ENCODE assay signal across 18 mouse cellular contexts in the genomic region with DNA sequence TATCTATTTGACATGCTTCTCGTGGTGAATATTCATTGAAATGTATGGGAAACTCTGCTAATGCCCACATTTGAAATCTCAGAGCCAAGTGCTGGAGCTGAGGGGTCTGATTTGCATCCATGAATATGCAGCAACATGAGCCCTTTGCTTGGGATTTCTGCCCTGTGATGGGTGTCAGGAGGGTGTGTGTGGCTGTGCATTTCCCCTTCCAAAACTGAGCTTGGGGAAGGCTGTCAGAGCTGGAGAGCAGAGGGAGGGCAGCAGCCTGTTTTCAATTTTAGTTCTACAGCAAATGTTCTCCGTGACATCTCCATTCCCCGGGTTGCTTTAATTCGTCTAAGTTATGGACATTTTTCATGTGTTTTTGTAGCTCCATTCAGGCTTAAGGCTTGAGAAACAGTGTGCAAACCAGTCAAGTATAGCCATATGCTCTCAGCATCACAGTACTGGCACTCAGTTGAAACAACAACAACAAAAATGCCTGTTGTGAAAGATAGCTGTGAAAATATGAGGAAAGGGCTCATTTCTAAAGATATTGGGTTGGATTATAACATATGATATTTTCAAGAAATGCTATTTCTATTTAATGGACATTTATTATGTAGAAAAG.
A peak's percentile ranks its signal among the peaks of the same experiment; 100 is the strongest.
DNase-seq lines count a peak whose midpoint lies in the region; ATAC-seq lines count a peak whose summit lies in the region.
"Had no signal": no experiment of that assay in that cellular context is flagged by ENCODE, and none has a peak within 500 bp of the region (broad histone marks: within the 10 kb centered on the region; RNA-seq: fewer than 3 reads in every experiment).

No protein-coding gene starts in this region.

- DNase-seq in forebrain, embryonic 10.5 days (ENCODE audit: extremely low spot score, low spot score): no peak
- no peak for DNase-seq in spleen, adult 18-20 months
- DNase-seq: adrenal gland, postnatal 10 days; cerebellum, adult 11-12 months; cerebellum, adult 9-10 months; cerebellum, postnatal 25 days; gastrocnemius, postnatal 36 days; heart, adult 11 months; heart, postnatal 36 days; kidney, adult 18-20 months had no signal

- no peak overlapping the region for H3K27ac ChIP-seq in forebrain, embryonic 15.5 days (replicated peaks)
- H3K27ac ChIP-seq in forebrain, embryonic 10.5 days: no peak overlapping the region
- no peak overlapping the region for H3K27ac ChIP-seq in midbrain, embryonic 12.5 days (replicated peaks)
- H3K27ac ChIP-seq in midbrain, embryonic 15.5 days: no peak overlapping the region
- H3K27ac ChIP-seq in embryonic facial prominence, embryonic 13.5 days: peak overlapping the region; percentile 30; the same call in 1 of the 2 replicates
- no peak overlapping the region for H3K27ac ChIP-seq in forebrain, embryonic 16.5 days (ENCODE audit: low read length)
- H3K27ac ChIP-seq: heart, embryonic 13.5 days; hindbrain, postnatal 0 days had no signal

- H3K9ac ChIP-seq in forebrain, embryonic 15.5 days (replicated peaks): no peak overlapping the region
- no peak overlapping the region for H3K9ac ChIP-seq in midbrain, embryonic 12.5 days (replicated peaks)
- no peak overlapping the region for H3K9ac ChIP-seq in midbrain, embryonic 15.5 days
- no peak overlapping the region for H3K9ac ChIP-seq in embryonic facial prominence, embryonic 13.5 days
- H3K9ac ChIP-seq in forebrain, embryonic 16.5 days (replicated peaks; ENCODE audit: low read depth, low read length): no peak overlapping the region
- H3K9ac ChIP-seq: heart, embryonic 13.5 days had no signal

- peaks cover 19% of the 10 kb centered on the region for H3K4me1 ChIP-seq in forebrain, embryonic 15.5 days
- H3K4me1 ChIP-seq in forebrain, embryonic 10.5 days: no peaks in the 10 kb centered on the region
- H3K4me1 ChIP-seq in midbrain, embryonic 12.5 days: no peaks in the 10 kb centered on the region
- H3K4me1 ChIP-seq in midbrain, embryonic 15.5 days: 0 out of 2 replicates have a peak, but pooled peaks cover 7% of the 10 kb centered on the region
- H3K4me1 ChIP-seq in embryonic facial prominence, embryonic 13.5 days: peaks cover 16% of the 10 kb centered on the region
- H3K4me1 ChIP-seq in forebrain, embryonic 16.5 days (replicated peaks; ENCODE audit: control insufficient read depth, insufficient read depth, low read length): peaks cover 13% of the 10 kb centered on the region

- 47% methylated on average over 4 of the region's 4 CpGs for WGBS in forebrain, embryonic 15.5 days
- WGBS in forebrain, embryonic 10.5 days: 79% methylated on average over 4 of the region's 4 CpGs
- WGBS in midbrain, embryonic 12.5 days: 64% methylated on average over 4 of the region's 4 CpGs
- WGBS in midbrain, embryonic 15.5 days: 58% methylated on average over 4 of the region's 4 CpGs
- 22% methylated on average over 4 of the region's 4 CpGs for WGBS in embryonic facial prominence, embryonic 13.5 days
- 29% methylated on average over 4 of the region's 4 CpGs for WGBS in forebrain, embryonic 16.5 days

- no peak overlapping the region for H3K4me2 ChIP-seq in forebrain, embryonic 15.5 days (replicated peaks)
- no peak overlapping the region for H3K4me2 ChIP-seq in midbrain, embryonic 12.5 days (replicated peaks)
- H3K4me2 ChIP-seq in midbrain, embryonic 15.5 days: no peak overlapping the region
- H3K4me2 ChIP-seq in embryonic facial prominence, embryonic 13.5 days: no peak overlapping the region
- no peak overlapping the region for H3K4me2 ChIP-seq in forebrain, embryonic 16.5 days (ENCODE audit: low read length)
- H3K4me2 ChIP-seq: heart, embryonic 13.5 days had no signal

- peak; percentile 71 for ATAC-seq in forebrain, embryonic 15.5 days (replicated peaks)
- ATAC-seq in midbrain, embryonic 12.5 days (ENCODE audit: low FRiP score, low read depth): peak; percentile 58; the same call in 1 of the 2 replicates
- ATAC-seq in midbrain, embryonic 15.5 days (replicated peaks): no peak
- no peak for ATAC-seq in embryonic facial prominence, embryonic 13.5 days (ENCODE audit: insufficient number of reproducible peaks, insufficient read depth, low FRiP score, low TSS enrichment, low read depth)
- peak; percentile 80 for ATAC-seq in forebrain, embryonic 16.5 days
- ATAC-seq: hindbrain, postnatal 0 days had no signal

- H3K9me3 ChIP-seq in forebrain, embryonic 15.5 days: no peaks in the 10 kb centered on the region
- no peaks in the 10 kb centered on the region for H3K9me3 ChIP-seq in forebrain, embryonic 10.5 days
- H3K9me3 ChIP-seq in midbrain, embryonic 12.5 days: no peaks in the 10 kb centered on the region
- no peaks in the 10 kb centered on the region for H3K9me3 ChIP-seq in midbrain, embryonic 15.5 days
- no peaks in the 10 kb centered on the region for H3K9me3 ChIP-seq in embryonic facial prominence, embryonic 13.5 days
- H3K9me3 ChIP-seq in forebrain, embryonic 16.5 days (ENCODE audit: control insufficient read depth, low read length): no peaks in the 10 kb centered on the region
- H3K9me3 ChIP-seq: heart, embryonic 13.5 days had no signal

- no peaks in the 10 kb centered on the region for H3K36me3 ChIP-seq in forebrain, embryonic 15.5 days
- H3K36me3 ChIP-seq in forebrain, embryonic 10.5 days (replicated peaks): no peaks in the 10 kb centered on the region
- no peaks in the 10 kb centered on the region for H3K36me3 ChIP-seq in midbrain, embryonic 12.5 days
- H3K36me3 ChIP-seq in midbrain, embryonic 15.5 days (replicated peaks): no peaks in the 10 kb centered on the region
- H3K36me3 ChIP-seq in embryonic facial prominence, embryonic 13.5 days: no peaks in the 10 kb centered on the region
- H3K36me3 ChIP-seq in forebrain, embryonic 16.5 days (ENCODE audit: control insufficient read depth, insufficient read depth): no peaks in the 10 kb centered on the region
- H3K36me3 ChIP-seq: G1E; heart, embryonic 13.5 days had no signal

- no peak overlapping the region for H3K4me3 ChIP-seq in forebrain, embryonic 15.5 days
- no peak overlapping the region for H3K4me3 ChIP-seq in forebrain, embryonic 10.5 days
- no peak overlapping the region for H3K4me3 ChIP-seq in midbrain, embryonic 12.5 days
- no peak overlapping the region for H3K4me3 ChIP-seq in midbrain, embryonic 15.5 days
- no peak overlapping the region for H3K4me3 ChIP-seq in embryonic facial prominence, embryonic 13.5 days
- no peak overlapping the region for H3K4me3 ChIP-seq in forebrain, embryonic 16.5 days (replicated peaks; ENCODE audit: low read length)
- H3K4me3 ChIP-seq: heart, embryonic 13.5 days had no signal

- no peaks in the 10 kb centered on the region for H3K27me3 ChIP-seq in forebrain, embryonic 15.5 days
- H3K27me3 ChIP-seq in forebrain, embryonic 10.5 days (ENCODE audit: poor library complexity, severe bottlenecking): no peaks in the 10 kb centered on the region
- H3K27me3 ChIP-seq in midbrain, embryonic 12.5 days: no peaks in the 10 kb centered on the region
- H3K27me3 ChIP-seq in midbrain, embryonic 15.5 days (replicated peaks): no peaks in the 10 kb centered on the region
- no peaks in the 10 kb centered on the region for H3K27me3 ChIP-seq in embryonic facial prominence, embryonic 13.5 days
- no peaks in the 10 kb centered on the region for H3K27me3 ChIP-seq in forebrain, embryonic 16.5 days (replicated peaks; ENCODE audit: control insufficient read depth, insufficient read depth, low read length)
- H3K27me3 ChIP-seq: heart, embryonic 13.5 days had no signal

Comparison
In these comparisons a context has a peak if more than half of its experiments do, and no peak if none do; other contexts are left out.
1. ATAC-seq: peak in forebrain, embryonic 15.5 days (single experiment), midbrain, embryonic 12.5 days (single experiment) and forebrain, embryonic 16.5 days (single experiment); none in midbrain, embryonic 15.5 days (single experiment) and embryonic facial prominence, embryonic 13.5 days (single experiment).